Mouse (Mus musculus) adrenal gland, postnatal 14 days (tissue): ENCODE measurements around the gene Ece2. TPM values are rescaled to one million over a fixed set of nuclear protein-coding genes. Genes with fewer than 3 reads are reported as not detected.

ENCODE experiments used
- DNase-seq: peaks from one replicate; pipeline ENCODE4 v3.0.0; 2021; ENCODE audit warnings: mixed read lengths
- microRNA-seq, 2 experiments: library from miRNA; unstranded; fragments of <30 nt; microRNA quantifications; one replicate each; pipeline ENCODE4 v1.2.0; 2021
- total RNA-seq: library from RNA; stranded (reverse); gene quantifications from 2 replicates; pipeline ENCODE4 v1.2.3, GENCODE M21; 2021

The Ece2 gene
- total RNA-seq, 1 experiment from 2014 or later, result 13.2 TPM

GRCm38 (mm10) chr16:20690774-20691173 lies 61.1 kb downstream of the Ece2 start:
- no peak for DNase-seq

GRCm38 (mm10) chr16:20691617-20692016 lies 62.0 kb downstream of the Ece2 start:
- DNase-seq, result no peak

- no peak for DNase-seq
Measured at GRCm38 (mm10) chr16:20692241-20692965, 62.8 kb downstream of the Ece2 start.

GRCm38 (mm10) chr16:20693111-20693701 lies 63.6 kb downstream of the Ece2 start, which contains the start of gene Fam131a:
Gene Fam131a, plus strand, starts transcription at chr16:20693241.
- peak; percentile 93 for DNase-seq

GRCm38 (mm10) chr16:20694781-20695180 lies 65.2 kb downstream of the Ece2 start:
- peak; percentile 37 for DNase-seq

GRCm38 (mm10) chr16:20695622-20696323 lies 66.1 kb downstream of the Ece2 start:
- peak; percentile 91 for DNase-seq

Small RNA genes lying within 50 kb of the gene (microRNA-seq; reads per million reads assigned to microRNA genes)
- 3.4 to 5.7 reads per million in 2 experiments for gene Mir1224

Other genes with a start within 250 kb of the Ece2 start
- gene Abcc5, start 203.4 kb upstream of the Ece2 start, total RNA-seq, result 48.2 and 50.7 TPM in 2 replicates
- gene Eif2b5, start 131.0 kb upstream of the Ece2 start, total RNA-seq, result 61.6 and 62.7 TPM in 2 replicates
- 43.3 and 43.8 TPM in 2 replicates for gene Dvl3, start 112.8 kb upstream of the Ece2 start, total RNA-seq
- gene Ap2m1, start 94.3 kb upstream of the Ece2 start, total RNA-seq, result 292 and 316 TPM in 2 replicates
- gene Abcf3, start 81.3 kb upstream of the Ece2 start, total RNA-seq, result 73.4 and 77.8 TPM in 2 replicates
- 1.4 and 2.1 TPM in 2 replicates for gene Vwa5b2, start 40.4 kb upstream of the Ece2 start, total RNA-seq
- 8.7 and 10.8 TPM in 2 replicates for gene Eef1akmt4, start 18.2 kb upstream of the Ece2 start, total RNA-seq
- gene Gm49333, start 18.2 kb upstream of the Ece2 start, total RNA-seq, result not detected in 2 replicates
- gene Alg3, start 18.1 kb upstream of the Ece2 start, total RNA-seq, result 23.0 and 24.2 TPM in 2 replicates
- 31.7 and 50.9 TPM in 2 replicates for gene Camk2n2, start 8.5 kb upstream of the Ece2 start, total RNA-seq
- 220 and 224 TPM in 2 replicates for gene Psmd2, start 21.8 kb downstream of the Ece2 start, total RNA-seq
- gene Eif4g1, start 38.5 kb downstream of the Ece2 start, total RNA-seq, result 379 and 389 TPM in 2 replicates
- 12.5 and 12.6 TPM in 2 replicates for gene Fam131a, start 63.4 kb downstream of the Ece2 start, total RNA-seq
- gene Polr2h, start 87.8 kb downstream of the Ece2 start, total RNA-seq, result 33.1 and 34.3 TPM in 2 replicates
- 19.5 and 26.8 TPM in 2 replicates for gene Clcn2, start 87.9 kb downstream of the Ece2 start, total RNA-seq
- gene Chrd, start 103.3 kb downstream of the Ece2 start, total RNA-seq, result 5.2 and 5.9 TPM in 2 replicates
- gene Thpo, start 104.7 kb downstream of the Ece2 start, total RNA-seq, result 0.71 and 2.8 TPM in 2 replicates